In the genomic region with DNA sequence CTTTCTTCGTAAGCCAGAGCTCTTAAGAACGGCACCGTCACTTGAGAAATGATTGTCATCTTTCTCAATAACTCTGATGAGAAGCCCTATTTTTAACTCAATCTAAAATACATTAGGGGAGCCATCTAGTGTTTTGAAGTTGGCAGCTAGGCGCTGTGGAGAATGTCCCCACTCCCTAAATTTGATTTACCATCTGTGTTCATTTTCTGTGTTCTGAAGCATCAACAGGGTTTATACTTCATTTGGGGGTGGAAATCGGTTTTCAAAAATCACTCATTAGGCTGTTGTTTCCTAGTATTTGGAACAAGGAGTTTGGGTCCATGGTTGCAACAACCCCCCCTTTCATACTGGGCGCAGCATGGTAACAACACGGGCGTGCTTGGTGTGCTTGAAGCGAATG, we compare ENCODE assay signal across 24 mouse cellular contexts.
DNase-seq lines count a peak whose midpoint lies in the region; ATAC-seq lines count a peak whose summit lies in the region.
"Had no signal": no experiment of that assay in that cellular context is flagged by ENCODE, and none has a peak within 500 bp of the region (broad histone marks: within the 10 kb centered on the region; RNA-seq: fewer than 3 reads in every experiment).

No protein-coding gene starts in this region.

- no peaks in the 10 kb centered on the region for H3K4me1 ChIP-seq in forebrain, embryonic 16.5 days (replicated peaks; ENCODE audit: control insufficient read depth, insufficient read depth, low read length)
- no peaks in the 10 kb centered on the region for H3K4me1 ChIP-seq in forebrain, embryonic 12.5 days
- H3K4me1 ChIP-seq: forebrain, embryonic 10.5 days; forebrain, embryonic 15.5 days; heart, embryonic 12.5 days; heart, embryonic 15.5 days; hindbrain, embryonic 10.5 days had no signal

- no peak overlapping the region for H3K4me2 ChIP-seq in forebrain, embryonic 16.5 days (ENCODE audit: low read length)
- no peak overlapping the region for H3K4me2 ChIP-seq in forebrain, embryonic 12.5 days
- H3K4me2 ChIP-seq: forebrain, embryonic 15.5 days; heart, embryonic 12.5 days; heart, embryonic 15.5 days; hindbrain, embryonic 14.5 days had no signal

- no peak overlapping the region for H3K27ac ChIP-seq in forebrain, embryonic 16.5 days (ENCODE audit: low read length)
- no peak overlapping the region for H3K27ac ChIP-seq in forebrain, embryonic 12.5 days
- H3K27ac ChIP-seq: forebrain, embryonic 10.5 days; forebrain, embryonic 15.5 days; heart, embryonic 15.5 days; hindbrain, embryonic 10.5 days; hindbrain, embryonic 14.5 days had no signal

- peak; percentile 32 for DNase-seq in layer of hippocampus, adult 11-12 months (ENCODE audit: low spot score)
- no peak for DNase-seq in layer of hippocampus, adult 9-10 months (ENCODE audit: low spot score)
- peak; percentile 57 for DNase-seq in layer of hippocampus, adult 9-11 months
- no peak for DNase-seq in layer of hippocampus, postnatal 10 days (ENCODE audit: low spot score in 2 of 2)
- peak; percentile 4 for DNase-seq in right cerebral cortex, postnatal 25 days
- DNase-seq in right cerebral cortex, postnatal 14 days: no peak
- DNase-seq: adrenal gland, adult 8-10 months; adrenal gland, postnatal 25 days; cerebellum, adult 18-20 months; cerebellum, adult 9-10 months; cerebellum, postnatal 14 days; gastrocnemius, postnatal 25 days; heart, adult 18-20 months; heart, postnatal 10 days; heart, postnatal 36 days had no signal

- H3K36me3 ChIP-seq in forebrain, embryonic 16.5 days (ENCODE audit: control insufficient read depth, insufficient read depth): no peaks in the 10 kb centered on the region
- H3K36me3 ChIP-seq in forebrain, embryonic 12.5 days (replicated peaks): no peaks in the 10 kb centered on the region
- H3K36me3 ChIP-seq: forebrain, embryonic 10.5 days; forebrain, embryonic 15.5 days; heart, embryonic 12.5 days; heart, embryonic 15.5 days; hindbrain, embryonic 10.5 days had no signal

- 74% methylated on average over 9 of the region's 9 CpGs for WGBS in forebrain, embryonic 16.5 days
- WGBS in forebrain, embryonic 12.5 days: 88% methylated on average over 9 of the region's 9 CpGs

- no peak overlapping the region for H3K9ac ChIP-seq in forebrain, embryonic 16.5 days (replicated peaks; ENCODE audit: low read depth, low read length)
- no peak overlapping the region for H3K9ac ChIP-seq in forebrain, embryonic 12.5 days
- H3K9ac ChIP-seq: forebrain, embryonic 15.5 days; heart, embryonic 12.5 days; heart, embryonic 15.5 days; hindbrain, embryonic 14.5 days had no signal

- H3K4me3 ChIP-seq in forebrain, embryonic 16.5 days (replicated peaks; ENCODE audit: low read length): no peak overlapping the region
- H3K4me3 ChIP-seq in forebrain, embryonic 12.5 days (replicated peaks): no peak overlapping the region
- H3K4me3 ChIP-seq: forebrain, embryonic 10.5 days; forebrain, embryonic 15.5 days; heart, embryonic 12.5 days; heart, embryonic 15.5 days; hindbrain, embryonic 10.5 days had no signal

- H3K9me3 ChIP-seq in forebrain, embryonic 16.5 days (ENCODE audit: control insufficient read depth, low read length): no peaks in the 10 kb centered on the region
- no peaks in the 10 kb centered on the region for H3K9me3 ChIP-seq in forebrain, embryonic 12.5 days
- H3K9me3 ChIP-seq: forebrain, embryonic 10.5 days; forebrain, embryonic 15.5 days; heart, embryonic 12.5 days; heart, embryonic 15.5 days; hindbrain, embryonic 10.5 days had no signal

- ATAC-seq in forebrain, embryonic 16.5 days: peak; percentile 47
- ATAC-seq in forebrain, embryonic 12.5 days (ENCODE audit: low FRiP score): no peak
- ATAC-seq: activated CD4-positive, CD25-positive, alpha-beta regulatory T cell, adult 4 months had no signal

- H3K27me3 ChIP-seq in forebrain, embryonic 16.5 days (replicated peaks; ENCODE audit: control insufficient read depth, insufficient read depth, low read length): no peaks in the 10 kb centered on the region
- H3K27me3 ChIP-seq in forebrain, embryonic 12.5 days: no peaks in the 10 kb centered on the region
- H3K27me3 ChIP-seq: forebrain, embryonic 15.5 days; heart, embryonic 12.5 days; heart, embryonic 15.5 days had no signal

Comparison
In these comparisons a context has a peak if more than half of its experiments do, and no peak if none do; other contexts are left out.
1. DNase-seq: peak in layer of hippocampus, adult 11-12 months (single experiment), layer of hippocampus, adult 9-11 months (single experiment) and right cerebral cortex, postnatal 25 days (single experiment); none in layer of hippocampus, adult 9-10 months (single experiment), layer of hippocampus, postnatal 10 days (0 of 2) and right cerebral cortex, postnatal 14 days (single experiment).